Mouse (Mus musculus) bone marrow, adult 2 months (tissue): ENCODE data around the gene Hist1h4f. TPM values are rescaled to one million over a fixed set of nuclear protein-coding genes. Genes with fewer than 3 reads are reported as not detected.

Experiments
- H3K27ac ChIP-seq: fragments of 200-500 bp; 2 replicates; pipeline ENCODE4 v1.5.1; 2012; ENCODE audit warnings: low read depth, mild to moderate bottlenecking, control low read depth, inconsistent platforms, low read length; ENCODE audit not compliant: control insufficient read depth, poor library complexity, insufficient read depth
- H3K4me1 ChIP-seq: fragments of 200-500 bp; 2 replicates; pipeline ENCODE4 v1.6.1; 2011; ENCODE audit warnings: low read length; ENCODE audit not compliant: control insufficient read depth, insufficient read depth
- H3K4me3 ChIP-seq: fragments of 200-500 bp; replicated peaks from 2 replicates; pipeline ENCODE3; 2011; ENCODE audit warnings: mild to moderate bottlenecking, low read depth, low read length, control low read depth; ENCODE audit not compliant: control insufficient read depth
- CTCF ChIP-seq: fragments of 200-500 bp; IDR thresholded peaks from 2 replicates; pipeline ENCODE4 v1.5.1; 2011; ENCODE audit warnings: low read length, control low read depth; ENCODE audit not compliant: control insufficient read depth, insufficient read depth
- POLR2A ChIP-seq: fragments of 200-500 bp; IDR thresholded peaks from 2 replicates; pipeline ENCODE4 v1.6.1; 2011; ENCODE audit warnings: low read depth, mild to moderate bottlenecking, control low read depth, low read length, borderline replicate concordance; ENCODE audit not compliant: control insufficient read depth
- WGBS: fragments of 180-500 bp; shearing (Covaris S2); methylation state at CpG from one replicate; pipeline ENCODE4 v1.1.7; 2018; 5-methylcytosine and 5-hydroxymethylcytosine counted together
- polyA plus RNA-seq: library from polyadenylated mRNA; stranded (reverse); fragments of >200 nt; gene quantifications from 2 replicates; pipeline ENCODE4 v1.2.4, GENCODE M21; 2011; ENCODE audit warnings: low replicate concordance; ENCODE audit not compliant: missing spikeins, insufficient read depth, insufficient read length

Gene Hist1h4f
- polyA plus RNA-seq, 1 experiment: 284 TPM

- H3K4me1 ChIP-seq: no peaks in the 10 kb centered on the region; the same call in 1 of the 2 replicates
- TF ChIP-seq POLR2A (no peak), CTCF (no peak)
- H3K27ac ChIP-seq: no peak overlapping the region
- 86% methylated on average over 4 of the region's 4 CpGs for WGBS
- H3K4me3 ChIP-seq: no peak overlapping the region
Observed at GRCm38 (mm10) chr13:23502916-23503315, 48.5 kb downstream of the Hist1h4f start.

DNA sequence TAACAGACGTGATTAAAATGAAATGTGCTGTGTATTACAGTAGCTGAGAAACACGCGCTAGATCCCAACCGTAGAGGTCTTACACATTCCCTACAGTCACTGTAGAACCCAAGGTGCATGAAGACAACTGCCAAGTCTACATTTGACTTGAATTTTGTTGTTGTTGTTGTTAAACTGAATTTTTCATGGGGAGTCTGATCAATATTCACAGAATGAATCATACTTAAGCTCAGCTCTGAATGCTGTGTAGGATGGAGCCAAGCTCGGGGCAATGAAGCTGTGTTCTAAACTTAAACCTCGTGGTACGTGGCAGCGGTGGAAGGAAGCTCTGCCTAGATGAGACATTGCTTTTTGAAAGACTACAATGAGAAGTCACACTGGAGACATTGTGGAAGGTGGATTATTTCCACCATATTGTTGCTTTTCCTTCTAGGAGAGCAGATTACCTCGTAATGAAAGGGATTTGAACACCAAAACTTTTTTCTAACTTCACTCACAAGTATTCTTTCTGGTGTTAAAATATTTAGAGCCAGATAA lies 49.3 kb downstream of the Hist1h4f start:
- H3K27ac ChIP-seq: no peak overlapping the region
- WGBS: 76% methylated on average over 9 of the region's 9 CpGs
- no peaks in the 10 kb centered on the region; the same call in 1 of the 2 replicates for H3K4me1 ChIP-seq
- no peak overlapping the region for H3K4me3 ChIP-seq
- TF ChIP-seq CTCF (no peak), POLR2A (no peak)

DNA sequence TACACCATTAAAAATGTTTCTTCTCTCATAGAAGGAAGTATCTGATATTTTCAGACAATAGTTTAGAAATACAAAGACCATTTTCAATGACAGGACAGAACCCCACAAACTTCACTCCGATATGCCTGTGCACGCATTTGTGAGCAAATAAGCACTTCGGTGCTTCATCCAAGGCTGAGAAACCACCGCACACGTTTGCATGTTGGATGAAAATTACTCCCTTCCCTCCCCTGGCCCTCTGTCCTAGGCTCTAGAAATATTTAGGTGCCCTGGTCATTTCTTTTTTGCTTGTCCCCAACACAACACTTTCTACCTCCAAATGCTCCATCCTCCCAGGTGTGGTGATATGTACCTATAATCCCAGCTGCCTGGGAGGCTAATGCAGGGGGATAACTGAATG lies 49.9 kb downstream of the Hist1h4f start:
- Histone ChIP-seq H3K4me1 (no peaks in the 10 kb centered on the region; the same call in 1 of the 2 replicates), H3K27ac (no peak overlapping the region), H3K4me3 (no peak overlapping the region)
- WGBS: 64% methylated on average over 5 of the region's 5 CpGs
- TF ChIP-seq POLR2A (no peak), CTCF (no peak)

Other genes with a start within 250 kb of the Hist1h4f start
- 4.2 and 6.1 TPM in 2 replicates for gene Zfp322a, start 182.4 kb downstream of the Hist1h4f start, polyA plus RNA-seq
- 8.5 and 10.4 TPM in 2 replicates for gene Abt1, start 127.8 kb downstream of the Hist1h4f start, polyA plus RNA-seq
- 0.87 and 3.1 TPM in 2 replicates for gene Btn1a1, start 85.7 kb downstream of the Hist1h4f start, polyA plus RNA-seq
- gene Btn2a2, start 62.8 kb downstream of the Hist1h4f start, polyA plus RNA-seq: 0.47 TPM in 1 of 2 replicates, not detected in the other
- 23.3 and 39.5 TPM in 2 replicates for gene Hist1h4h, start 20.6 kb downstream of the Hist1h4f start, polyA plus RNA-seq
- gene Hist1h2af, start 17.7 kb downstream of the Hist1h4f start, polyA plus RNA-seq: 105 and 151 TPM in 2 replicates
- gene Hist1h3g, start 16.2 kb downstream of the Hist1h4f start, polyA plus RNA-seq: 16.1 and 17.7 TPM in 2 replicates
- gene Hist1h2bh, start 8.3 kb downstream of the Hist1h4f start, polyA plus RNA-seq: 6.8 and 11.4 TPM in 2 replicates
- 3.0 and 6.4 TPM in 2 replicates for gene Hist1h3f, start 7.6 kb downstream of the Hist1h4f start, polyA plus RNA-seq
- 9.7 and 12.7 TPM in 2 replicates for gene Hist1h1d, start 1.6 kb upstream of the Hist1h4f start, polyA plus RNA-seq
- gene Hist1h3e, start 10.7 kb upstream of the Hist1h4f start, polyA plus RNA-seq: 5.3 and 12.9 TPM in 2 replicates
- gene Hist1h2ae, start 19.6 kb upstream of the Hist1h4f start, polyA plus RNA-seq: 12.5 and 23.9 TPM in 2 replicates
- 65.5 and 109 TPM in 2 replicates for gene Hist1h2bg, start 19.7 kb upstream of the Hist1h4f start, polyA plus RNA-seq
- gene Hist1h2bf, start 22.5 kb upstream of the Hist1h4f start, polyA plus RNA-seq: 32.4 and 40.5 TPM in 2 replicates
- 2.6 and 4.3 TPM in 2 replicates for gene Hist1h2ad, start 22.7 kb upstream of the Hist1h4f start, polyA plus RNA-seq
- gene Hist1h3d, start 24.1 kb upstream of the Hist1h4f start, polyA plus RNA-seq: 7.1 and 11.3 TPM in 2 replicates
- gene Hist1h4d, start 29.9 kb upstream of the Hist1h4f start, polyA plus RNA-seq: 50.4 and 64.8 TPM in 2 replicates
- 9.2 and 11.8 TPM in 2 replicates for gene Hist1h2be, start 69.5 kb upstream of the Hist1h4f start, polyA plus RNA-seq
- gene Hist1h1e, start 70.9 kb upstream of the Hist1h4f start, polyA plus RNA-seq: 27.6 and 54.3 TPM in 2 replicates
- gene Hist1h2ac, start 132.3 kb upstream of the Hist1h4f start, polyA plus RNA-seq: 2.0 and 3.7 TPM in 2 replicates
- 42.9 and 54.0 TPM in 2 replicates for gene Hist1h2bc, start 132.6 kb upstream of the Hist1h4f start, polyA plus RNA-seq
- 3.9 TPM in 1 of 2 replicates, not detected in the other for gene Hist1h1t, start 144.2 kb upstream of the Hist1h4f start, polyA plus RNA-seq
- 7.1 and 15.1 TPM in 2 replicates for gene Hist1h4c, start 146.8 kb upstream of the Hist1h4f start, polyA plus RNA-seq
- gene Hfe, start 159.2 kb upstream of the Hist1h4f start, polyA plus RNA-seq: 4.0 and 4.5 TPM in 2 replicates
- gene Hist1h1c, start 187.2 kb upstream of the Hist1h4f start, polyA plus RNA-seq: 78.9 and 108 TPM in 2 replicates
- 42.2 and 62.6 TPM in 2 replicates for gene Hist1h3c, start 194.0 kb upstream of the Hist1h4f start, polyA plus RNA-seq
- 65.7 and 136 TPM in 2 replicates for gene Hist1h2bb, start 195.1 kb upstream of the Hist1h4f start, polyA plus RNA-seq
- 30.3 and 31.4 TPM in 2 replicates for gene Hist1h2ab, start 199.5 kb upstream of the Hist1h4f start, polyA plus RNA-seq
- 19.6 TPM in 1 of 2 replicates, not detected in the other for gene Hist1h3b, start 200.6 kb upstream of the Hist1h4f start, polyA plus RNA-seq
- 275 and 281 TPM in 2 replicates for gene Hist1h4b, start 205.4 kb upstream of the Hist1h4f start, polyA plus RNA-seq
- gene Hist1h4a, start 209.6 kb upstream of the Hist1h4f start, polyA plus RNA-seq: 62.7 and 98.3 TPM in 2 replicates
- gene Hist1h3a, start 210.7 kb upstream of the Hist1h4f start, polyA plus RNA-seq: 11.4 and 30.9 TPM in 2 replicates
- gene Hist1h1a, start 212.0 kb upstream of the Hist1h4f start, polyA plus RNA-seq: 38.3 and 41.6 TPM in 2 replicates
- gene Trim38, start 218.3 kb upstream of the Hist1h4f start, polyA plus RNA-seq: not detected in 2 replicates